Mouse (Mus musculus): ENCODE results near the gene Atxn7. TPM values are rescaled to one million over a fixed set of nuclear protein-coding genes. Genes with fewer than 3 reads are reported as not detected.

Atxn7 gene
- polyA plus RNA-seq, 1 experiment from 2014 or later, result 0.94 TPM

DNA sequence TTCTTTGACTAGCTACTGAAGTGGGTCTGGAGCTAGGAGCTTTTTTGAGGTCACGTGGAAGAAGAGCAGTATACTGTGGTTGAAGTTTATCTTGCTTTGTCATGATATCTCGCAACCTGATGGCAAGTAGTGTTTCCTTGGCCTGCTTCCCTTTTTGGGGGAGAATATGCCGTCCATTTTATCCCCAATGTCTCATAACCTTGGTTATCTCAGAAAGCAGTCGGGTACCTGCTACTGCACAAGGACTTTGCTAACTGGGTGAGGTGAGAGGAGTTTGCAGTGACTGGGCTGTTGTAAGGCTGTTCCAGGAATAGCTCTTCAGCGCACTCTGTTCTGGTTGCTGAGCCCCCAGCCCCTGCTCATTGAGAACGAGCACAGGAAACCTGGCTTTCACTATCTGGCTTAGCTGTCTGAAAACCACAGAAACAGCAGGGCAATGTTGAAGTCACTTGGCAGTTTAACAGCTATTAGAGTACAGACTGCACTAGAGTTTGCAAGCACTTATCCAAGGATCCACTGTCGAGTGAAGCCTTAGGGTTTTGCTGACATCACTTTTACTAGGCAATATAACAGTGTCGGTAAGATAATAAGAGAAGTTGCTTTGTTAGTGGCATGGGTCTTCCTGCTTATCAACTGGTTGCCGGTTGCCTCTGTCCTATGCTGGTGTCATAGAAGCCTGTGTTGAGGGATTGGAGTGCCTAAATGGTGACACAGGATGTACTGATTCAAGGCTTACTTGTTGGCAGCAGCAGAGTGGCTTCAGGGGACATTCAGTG, 127.0 kb downstream of the Atxn7 start:
- H3K9ac ChIP-seq, result no peak overlapping the region
- no peak overlapping the region for H3K4me3 ChIP-seq (replicated peaks)
- H3K4me1 ChIP-seq (replicated peaks), result peaks cover 18% of the 10 kb centered on the region
- H3K4me2 ChIP-seq, result 0 out of 2 replicates have a peak overlapping the region, but pooled peaks have one; percentile 19
- no peaks in the 10 kb centered on the region for H3K9me3 ChIP-seq (replicated peaks)
- H3K27me3 ChIP-seq, result no peaks in the 10 kb centered on the region
- peak; percentile 71 for ATAC-seq (ENCODE audit: insufficient read depth)
- peaks cover 19% of the 10 kb centered on the region for H3K36me3 ChIP-seq (replicated peaks)
- WGBS (ENCODE audit: insufficient replicate concordance), result 13% methylated on average over 9 of the region's 9 CpGs
- peak overlapping the region; percentile 58 for H3K27ac ChIP-seq (replicated peaks)

- Histone ChIP-seq H3K36me3 (replicated peaks) (peaks cover 25% of the 10 kb centered on the region), H3K4me2 (no peak overlapping the region), H3K9me3 (replicated peaks) (no peaks in the 10 kb centered on the region), H3K27me3 (no peaks in the 10 kb centered on the region), H3K4me1 (replicated peaks) (peaks cover 18% of the 10 kb centered on the region), H3K27ac (replicated peaks) (no peak overlapping the region), H3K4me3 (replicated peaks) (no peak overlapping the region), H3K9ac (no peak overlapping the region)
- no peak for ATAC-seq (ENCODE audit: insufficient read depth)
- WGBS (ENCODE audit: insufficient replicate concordance), result 71% methylated on average over 6 of the region's 6 CpGs
Observed at GRCm38 (mm10) chr14:14090571-14090970, 129.3 kb downstream of the Atxn7 start.

DNA sequence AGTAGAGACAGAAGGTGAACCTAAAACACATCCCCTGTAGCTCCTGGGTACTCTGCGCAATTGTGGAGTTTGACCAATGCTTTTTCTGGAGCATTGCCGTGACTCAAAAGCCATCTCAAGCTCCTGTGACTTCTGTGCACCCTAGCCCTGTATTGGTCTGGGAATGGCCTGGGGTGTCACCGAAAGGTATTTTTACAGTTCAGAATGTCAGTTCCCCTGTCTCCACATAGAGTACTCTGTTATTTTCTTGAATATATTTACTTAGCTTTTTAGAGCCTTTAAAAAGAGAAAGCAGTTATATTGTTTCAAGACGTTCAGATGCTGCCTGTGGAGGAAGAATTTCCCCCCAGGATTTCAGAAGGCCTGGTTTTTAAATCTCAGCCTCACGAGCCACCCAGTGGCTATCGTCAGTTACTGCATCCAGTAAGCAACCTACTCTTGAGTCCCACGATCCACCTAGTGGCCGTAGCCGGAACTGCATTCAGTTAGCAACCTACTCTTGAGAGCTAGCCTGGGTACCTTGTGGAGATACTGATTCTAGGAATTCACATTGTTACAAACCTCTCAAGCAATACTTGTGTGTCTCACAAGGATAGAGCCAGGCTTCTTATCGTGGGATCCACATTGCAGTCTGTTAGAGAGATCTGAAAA, 137.2 kb downstream of the Atxn7 start:
- no peaks in the 10 kb centered on the region; the same call in 1 of the 2 replicates for H3K4me1 ChIP-seq (replicated peaks)
- peaks cover 40% of the 10 kb centered on the region for H3K36me3 ChIP-seq (replicated peaks)
- H3K9ac ChIP-seq, result no peak overlapping the region
- H3K27me3 ChIP-seq, result no peaks in the 10 kb centered on the region
- H3K9me3 ChIP-seq (replicated peaks), result no peaks in the 10 kb centered on the region
- no peak overlapping the region for H3K4me2 ChIP-seq
- 21% methylated on average over 10 of the region's 10 CpGs for WGBS (ENCODE audit: insufficient replicate concordance)
- H3K4me3 ChIP-seq (replicated peaks), result no peak overlapping the region
- H3K27ac ChIP-seq (replicated peaks), result no peak overlapping the region
- peak; percentile 57; the same call in 1 of the 2 replicates for ATAC-seq (ENCODE audit: insufficient read depth)

DNA sequence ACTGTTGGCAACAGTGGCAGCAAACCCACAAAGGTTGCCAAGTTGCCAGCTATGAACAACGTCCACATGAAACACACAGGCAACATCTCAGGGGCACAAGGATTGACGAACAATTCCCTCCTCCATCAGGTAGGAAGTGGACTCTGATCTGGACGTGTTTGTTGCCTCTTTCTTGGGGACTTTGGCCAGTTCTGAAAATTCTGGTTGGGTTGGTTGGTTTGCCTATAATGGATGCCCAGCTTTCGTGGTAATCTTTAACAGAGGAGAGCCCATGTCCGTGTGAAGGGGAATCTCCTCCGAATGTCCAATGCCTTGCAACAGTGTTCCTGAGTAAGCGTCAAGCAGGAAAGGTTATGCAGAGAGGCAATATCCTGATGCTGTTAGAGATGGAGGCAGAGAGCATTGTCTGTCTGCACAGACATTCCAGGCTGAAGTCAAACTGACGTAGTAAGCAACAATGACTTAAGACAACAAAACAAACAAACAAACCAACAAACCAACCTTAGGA, 139.6 kb downstream of the Atxn7 start:
- no peak overlapping the region for H3K4me2 ChIP-seq
- no peaks in the 10 kb centered on the region; the same call in 1 of the 2 replicates for H3K4me1 ChIP-seq (replicated peaks)
- no peak overlapping the region for H3K27ac ChIP-seq (replicated peaks)
- no peaks in the 10 kb centered on the region for H3K27me3 ChIP-seq
- no peak overlapping the region for H3K9ac ChIP-seq
- 69% methylated on average over 8 of the region's 8 CpGs for WGBS (ENCODE audit: insufficient replicate concordance)
- H3K36me3 ChIP-seq (replicated peaks), result peaks cover 37% of the 10 kb centered on the region
- H3K4me3 ChIP-seq (replicated peaks), result no peak overlapping the region
- no peaks in the 10 kb centered on the region for H3K9me3 ChIP-seq (replicated peaks)
- ATAC-seq (ENCODE audit: insufficient read depth), result no peak

DNA sequence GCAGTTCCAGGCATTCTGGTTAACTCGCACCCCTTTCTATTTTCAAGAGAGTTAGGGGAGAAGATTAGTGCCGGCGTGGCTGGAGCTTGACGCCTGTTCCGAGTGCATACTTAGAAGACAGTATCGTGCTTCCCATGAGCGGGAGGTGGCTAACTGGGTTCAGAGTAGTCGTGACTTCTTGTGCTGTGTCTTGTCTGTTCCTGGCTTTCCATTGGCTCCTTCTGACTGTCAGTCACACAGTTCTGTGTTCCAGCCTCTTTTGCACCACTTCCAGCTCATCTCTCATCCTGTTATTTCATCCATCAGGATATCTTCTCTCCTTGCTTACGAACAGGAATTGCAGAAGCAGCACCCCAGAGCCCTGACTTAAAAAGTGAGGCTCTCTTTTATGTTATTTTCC, 140.1 kb downstream of the Atxn7 start:
- 77% methylated on average over 9 of the region's 9 CpGs for WGBS (ENCODE audit: insufficient replicate concordance)
- no peak overlapping the region for H3K4me3 ChIP-seq (replicated peaks)
- H3K9ac ChIP-seq, result no peak overlapping the region
- no peaks in the 10 kb centered on the region; the same call in 1 of the 2 replicates for H3K4me1 ChIP-seq (replicated peaks)
- no peak overlapping the region for H3K27ac ChIP-seq (replicated peaks)
- H3K27me3 ChIP-seq, result no peaks in the 10 kb centered on the region
- H3K4me2 ChIP-seq, result no peak overlapping the region
- ATAC-seq (ENCODE audit: insufficient read depth), result no peak
- H3K36me3 ChIP-seq (replicated peaks), result peaks cover 32% of the 10 kb centered on the region
- no peaks in the 10 kb centered on the region for H3K9me3 ChIP-seq (replicated peaks)

DNA sequence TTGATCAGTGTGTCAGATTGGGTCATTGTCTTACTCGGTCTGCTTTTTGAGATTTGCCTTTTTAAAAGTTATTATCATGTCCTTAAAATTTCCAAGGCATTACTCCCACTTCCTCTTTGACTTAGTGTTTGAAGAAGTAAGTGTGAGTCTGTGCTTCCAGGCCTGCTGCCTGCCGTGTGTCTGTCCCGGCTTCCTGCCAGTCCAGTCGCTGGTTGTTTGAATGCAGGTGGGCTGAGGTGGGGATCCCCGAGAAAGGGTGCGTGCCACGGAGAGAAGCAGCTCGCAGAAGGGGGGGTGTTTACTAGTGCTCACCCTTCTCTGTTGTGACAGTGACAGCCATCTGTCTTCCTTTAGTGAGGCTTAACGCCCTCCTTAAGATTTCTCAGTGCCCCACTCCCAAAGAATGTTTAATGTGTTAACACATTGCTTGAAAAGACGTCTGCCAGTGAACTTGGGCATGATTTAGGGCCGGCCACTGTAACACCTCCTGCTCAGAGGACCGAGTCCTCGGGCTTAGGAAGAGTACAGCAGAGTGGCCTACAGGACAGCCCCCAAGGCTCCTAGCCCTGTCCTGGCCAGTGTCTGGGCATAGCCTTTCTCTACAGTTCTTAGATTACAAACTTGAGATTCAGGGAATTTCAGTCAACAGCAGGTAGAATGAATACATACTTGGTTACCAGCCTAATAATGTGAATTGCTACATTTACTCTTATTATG, 143.1 kb downstream of the Atxn7 start:
- peaks cover 20% of the 10 kb centered on the region; the same call in 1 of the 2 replicates for H3K36me3 ChIP-seq (replicated peaks)
- H3K4me1 ChIP-seq (replicated peaks), result no peaks in the 10 kb centered on the region; the same call in 1 of the 2 replicates
- no peaks in the 10 kb centered on the region for H3K9me3 ChIP-seq (replicated peaks)
- H3K27me3 ChIP-seq, result no peaks in the 10 kb centered on the region
- WGBS (ENCODE audit: insufficient replicate concordance), result 60% methylated on average over 13 of the region's 13 CpGs
- no peak overlapping the region for H3K27ac ChIP-seq (replicated peaks)
- H3K9ac ChIP-seq, result no peak overlapping the region
- ATAC-seq (ENCODE audit: insufficient read depth), result no peak
- no peak overlapping the region for H3K4me3 ChIP-seq (replicated peaks)
- H3K4me2 ChIP-seq, result no peak overlapping the region

GRCm38 (mm10) chr14:14104930-14105318, 143.7 kb downstream of the Atxn7 start:
- 72% methylated on average over 2 of the region's 2 CpGs for WGBS (ENCODE audit: insufficient replicate concordance)
- ATAC-seq (ENCODE audit: insufficient read depth), result no peak

GRCm38 (mm10) chr14:14110710-14111109, 149.5 kb downstream of the Atxn7 start:
- H3K4me1 ChIP-seq (replicated peaks), result no peaks in the 10 kb centered on the region
- H3K27ac ChIP-seq (replicated peaks), result no peak overlapping the region
- no peak overlapping the region for H3K9ac ChIP-seq
- WGBS (ENCODE audit: insufficient replicate concordance), result 70% methylated on average over 4 of the region's 4 CpGs
- peaks cover 51% of the 10 kb centered on the region for H3K36me3 ChIP-seq (replicated peaks)
- H3K4me3 ChIP-seq (replicated peaks), result no peak overlapping the region
- H3K4me2 ChIP-seq, result no peak overlapping the region
- no peaks in the 10 kb centered on the region for H3K9me3 ChIP-seq (replicated peaks)
- ATAC-seq (ENCODE audit: insufficient read depth), result no peak
- H3K27me3 ChIP-seq, result no peaks in the 10 kb centered on the region

More at GRCm38 (mm10) chr14:14104930-14105318, 143.7 kb downstream of the Atxn7 start:
- no peak overlapping the region for H3K4me2 ChIP-seq
- no peak overlapping the region for H3K27ac ChIP-seq (replicated peaks)
- H3K27me3 ChIP-seq, result no peaks in the 10 kb centered on the region
- no peak overlapping the region for H3K4me3 ChIP-seq (replicated peaks)
- H3K36me3 ChIP-seq (replicated peaks), result peaks cover 18% of the 10 kb centered on the region; the same call in 1 of the 2 replicates
- H3K9me3 ChIP-seq (replicated peaks), result no peaks in the 10 kb centered on the region
- H3K9ac ChIP-seq, result no peak overlapping the region
- H3K4me1 ChIP-seq (replicated peaks), result no peaks in the 10 kb centered on the region; the same call in 1 of the 2 replicates

DNA sequence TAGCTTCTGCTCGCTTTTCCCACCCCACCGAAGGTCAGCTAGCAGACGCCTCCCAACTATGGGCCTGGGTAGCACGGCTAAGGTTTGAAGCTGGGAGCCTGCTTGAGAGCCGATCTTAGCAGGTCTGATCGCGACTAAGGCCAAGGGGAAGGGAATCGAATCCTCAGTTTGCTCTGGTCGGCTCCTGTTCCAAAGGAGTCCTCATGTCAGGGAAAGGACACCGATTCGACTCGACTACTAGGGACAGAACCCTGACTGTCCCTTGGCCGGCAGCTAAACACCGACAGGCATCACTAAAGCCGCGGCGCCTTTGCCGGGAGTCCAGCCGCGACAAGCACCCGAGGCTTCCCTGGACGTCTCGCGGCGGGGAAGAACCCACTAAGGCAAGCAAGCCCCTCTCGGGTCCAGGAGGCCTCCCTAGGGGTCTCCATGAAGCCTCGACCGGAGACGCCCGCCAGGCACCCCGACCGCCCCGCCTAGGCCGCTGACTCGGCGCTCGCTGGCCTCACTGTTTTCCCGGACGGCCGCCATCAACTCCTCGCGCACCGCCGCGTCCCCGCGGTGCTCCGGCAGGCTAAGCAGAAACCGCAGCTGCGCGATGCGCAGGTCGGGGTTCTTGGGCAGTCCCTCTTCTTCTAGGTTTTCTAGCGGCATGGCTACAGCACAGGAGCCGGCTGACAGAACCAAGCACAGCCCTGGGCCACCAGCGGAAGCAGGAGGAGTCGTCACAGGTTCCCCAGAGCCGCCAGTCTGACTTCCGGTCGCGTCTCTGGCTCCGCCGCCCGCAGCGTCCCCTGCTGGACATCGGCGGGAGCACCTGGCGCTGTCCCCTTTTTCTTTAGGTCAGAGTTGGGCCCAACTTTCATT, 159.2 kb downstream of the Atxn7 start, which contains the start of gene Psmd6:
TSS of gene Psmd6 (minus strand) at position 755 of the 867 bp plus-strand sequence.
- Histone ChIP-seq H3K4me2 (peak within 1 kb of the TSS; percentile 77), H3K27ac (replicated peaks) (peak within 1 kb of the TSS; percentile 75), H3K27me3 (no peaks in the 10 kb centered on the region), H3K9me3 (replicated peaks) (no peaks in the 10 kb centered on the region), H3K4me3 (replicated peaks) (peak within 1 kb of the TSS; percentile 95), H3K36me3 (replicated peaks) (peaks cover 36% of the 10 kb centered on the region), H3K4me1 (replicated peaks) (peaks cover 16% of the 10 kb centered on the region), H3K9ac (peak within 1 kb of the TSS; percentile 85)
- peak; percentile 93 for ATAC-seq (ENCODE audit: insufficient read depth)
- under 1% methylated on average over 67 of the region's 68 CpGs for WGBS (ENCODE audit: insufficient replicate concordance)

All from liver, embryonic 15.5 days (tissue).